10 mouse cellular contexts compared by ENCODE assay signal in genomic region chr11:83461462-83462027, GRCm38 (mm10). TPM values are rescaled to one million over a fixed set of nuclear protein-coding genes. Genes with fewer than 3 reads are reported as not detected.
DNase-seq lines count a peak whose midpoint lies in the region; ATAC-seq lines count a peak whose summit lies in the region.
"Had no signal": no experiment of that assay in that cellular context is flagged by ENCODE, and none has a peak within 500 bp of the region (broad histone marks: within the 10 kb centered on the region; RNA-seq: fewer than 3 reads in every experiment).

No protein-coding gene starts in this region.

- peaks cover 38% of the 10 kb centered on the region for H3K27me3 ChIP-seq in kidney, embryonic 15.5 days
- peaks cover 40% of the 10 kb centered on the region for H3K27me3 ChIP-seq in embryonic facial prominence, embryonic 13.5 days
- H3K27me3 ChIP-seq in midbrain, embryonic 13.5 days = peaks cover 64% of the 10 kb centered on the region
- H3K27me3 ChIP-seq: Patski had no signal

- no peak overlapping the region for H3K27ac ChIP-seq in kidney, embryonic 15.5 days
- 0 out of 2 replicates have a peak overlapping the region, but pooled peaks have one; percentile 9 for H3K27ac ChIP-seq in brown adipose tissue, adult 24 weeks (replicated peaks; ENCODE audit: low read depth, low read length)
- H3K27ac ChIP-seq in embryonic facial prominence, embryonic 13.5 days = no peak overlapping the region
- no peak overlapping the region for H3K27ac ChIP-seq in midbrain, embryonic 13.5 days

- H3K9ac ChIP-seq in kidney, embryonic 15.5 days = no peak overlapping the region
- no peak overlapping the region for H3K9ac ChIP-seq in embryonic facial prominence, embryonic 13.5 days
- H3K9ac ChIP-seq in midbrain, embryonic 13.5 days (replicated peaks) = no peak overlapping the region

- 0 out of 2 replicates have a peak overlapping the region, but pooled peaks have one; percentile 96 for H3K4me2 ChIP-seq in kidney, embryonic 15.5 days
- peak overlapping the region; percentile 96 for H3K4me2 ChIP-seq in embryonic facial prominence, embryonic 13.5 days
- no peak overlapping the region; the same call in 1 of the 2 replicates for H3K4me2 ChIP-seq in midbrain, embryonic 13.5 days (replicated peaks)

- H3K9me3 ChIP-seq in kidney, embryonic 15.5 days (replicated peaks) = no peaks in the 10 kb centered on the region
- no peaks in the 10 kb centered on the region for H3K9me3 ChIP-seq in embryonic facial prominence, embryonic 13.5 days
- no peaks in the 10 kb centered on the region for H3K9me3 ChIP-seq in midbrain, embryonic 13.5 days
- H3K9me3 ChIP-seq: megakaryocyte, embryonic 14.5 days had no signal

- ATAC-seq in kidney, embryonic 15.5 days (replicated peaks; ENCODE audit: low FRiP score) = no peak
- ATAC-seq in embryonic facial prominence, embryonic 13.5 days (ENCODE audit: insufficient number of reproducible peaks, insufficient read depth, low FRiP score, low TSS enrichment, low read depth) = no peak
- no peak for ATAC-seq in midbrain, embryonic 13.5 days

- DNase-seq in kidney, postnatal 4 days = no peak
- DNase-seq in adrenal gland, postnatal 25 days = no peak
- DNase-seq in urinary bladder, adult 18-20 months (ENCODE audit: low spot score in 2 of 2) = no peak
- DNase-seq: gastrocnemius, postnatal 36 days had no signal

- WGBS in kidney, embryonic 15.5 days = 76% methylated on average over 10 of the region's 10 CpGs
- 52% methylated on average over 10 of the region's 10 CpGs for WGBS in embryonic facial prominence, embryonic 13.5 days
- 51% methylated on average over 10 of the region's 10 CpGs for WGBS in midbrain, embryonic 13.5 days

- H3K4me1 ChIP-seq in kidney, embryonic 15.5 days = peaks cover 29% of the 10 kb centered on the region
- peaks cover 29% of the 10 kb centered on the region for H3K4me1 ChIP-seq in brown adipose tissue, adult 24 weeks (ENCODE audit: control insufficient read depth, insufficient read depth, insufficient read length, low read length)
- H3K4me1 ChIP-seq in embryonic facial prominence, embryonic 13.5 days = peaks cover 38% of the 10 kb centered on the region
- peaks cover 32% of the 10 kb centered on the region for H3K4me1 ChIP-seq in midbrain, embryonic 13.5 days (replicated peaks)

- no peaks in the 10 kb centered on the region for H3K36me3 ChIP-seq in kidney, embryonic 15.5 days
- H3K36me3 ChIP-seq in embryonic facial prominence, embryonic 13.5 days = no peaks in the 10 kb centered on the region
- H3K36me3 ChIP-seq in midbrain, embryonic 13.5 days = no peaks in the 10 kb centered on the region

- H3K4me3 ChIP-seq in kidney, embryonic 15.5 days (replicated peaks) = no peak overlapping the region
- peak overlapping the region; percentile 81 for H3K4me3 ChIP-seq in brown adipose tissue, adult 24 weeks (ENCODE audit: insufficient read depth, low read depth, low read length)
- H3K4me3 ChIP-seq in embryonic facial prominence, embryonic 13.5 days = 0 out of 2 replicates have a peak overlapping the region, but pooled peaks have one; percentile 61
- 0 out of 2 replicates have a peak overlapping the region, but pooled peaks have one; percentile 60 for H3K4me3 ChIP-seq in midbrain, embryonic 13.5 days (replicated peaks)

RNA-seq across cellular contexts. Expression of gene Mmp28, which starts 1.3 kb away (rescaled TPM):
- polyA plus RNA-seq in kidney, embryonic 15.5 days (2015; fragmentation: Nextera tagmentation; extraction: Ambion mirVana) = 1.3 and 1.4 TPM in 2 replicates
- polyA plus RNA-seq in brown adipose tissue, adult 24 weeks (2012; ENCODE audit: insufficient read depth, insufficient read length, missing spikeins) = 5.4 and 6.6 TPM in 2 replicates
- 2.6 and 2.9 TPM in 2 replicates for polyA plus RNA-seq in embryonic facial prominence, embryonic 13.5 days (2015; fragmentation: Nextera tagmentation; extraction: Ambion mirVana)
- polyA plus RNA-seq in midbrain, embryonic 13.5 days (2015; fragmentation: Nextera tagmentation; extraction: Ambion mirVana) = 2.5 and 3.6 TPM in 2 replicates
- 6.7 and 8.0 TPM in 2 replicates for total RNA-seq in adrenal gland, postnatal 25 days (2021)

RNA-seq across cellular contexts. Expression of gene Taf15, which starts 11.3 kb away (rescaled TPM):
- polyA plus RNA-seq in kidney, embryonic 15.5 days (2015; fragmentation: Nextera tagmentation; extraction: Ambion mirVana) = 13.6 and 17.1 TPM in 2 replicates
- polyA plus RNA-seq in brown adipose tissue, adult 24 weeks (2012; ENCODE audit: insufficient read depth, insufficient read length, missing spikeins) = 29.8 and 35.5 TPM in 2 replicates
- 17.9 and 21.9 TPM in 2 replicates for polyA plus RNA-seq in embryonic facial prominence, embryonic 13.5 days (2015; fragmentation: Nextera tagmentation; extraction: Ambion mirVana)
- 17.6 and 19.9 TPM in 2 replicates for polyA plus RNA-seq in midbrain, embryonic 13.5 days (2015; fragmentation: Nextera tagmentation; extraction: Ambion mirVana)
- 72.8 and 73.5 TPM in 2 replicates for total RNA-seq in adrenal gland, postnatal 25 days (2021)

RNA-seq across cellular contexts. Expression of gene 1700020L24Rik, which starts 24.1 kb away (rescaled TPM):
- 0.35 TPM in 1 of 2 replicates, not detected in the other for polyA plus RNA-seq in kidney, embryonic 15.5 days (2015; fragmentation: Nextera tagmentation; extraction: Ambion mirVana)
- polyA plus RNA-seq in brown adipose tissue, adult 24 weeks (2012; ENCODE audit: insufficient read depth, insufficient read length, missing spikeins) = 2.9 TPM in 1 of 2 replicates, not detected in the other
- 0.32 and 0.76 TPM in 2 replicates for polyA plus RNA-seq in embryonic facial prominence, embryonic 13.5 days (2015; fragmentation: Nextera tagmentation; extraction: Ambion mirVana)
- not detected in 2 replicates for polyA plus RNA-seq in midbrain, embryonic 13.5 days (2015; fragmentation: Nextera tagmentation; extraction: Ambion mirVana)
- 0.43 TPM in 1 of 2 replicates, not detected in the other for total RNA-seq in adrenal gland, postnatal 25 days (2021)
- total RNA-seq: gastrocnemius, postnatal 36 days had no signal

RNA-seq across cellular contexts. Expression of gene Gas2l2, which starts 32.3 kb away (rescaled TPM):
- polyA plus RNA-seq in kidney, embryonic 15.5 days (2015; fragmentation: Nextera tagmentation; extraction: Ambion mirVana) = not detected in 2 replicates
- polyA plus RNA-seq in brown adipose tissue, adult 24 weeks (2012; ENCODE audit: insufficient read depth, insufficient read length, missing spikeins) = not detected in 2 replicates
- polyA plus RNA-seq in embryonic facial prominence, embryonic 13.5 days (2015; fragmentation: Nextera tagmentation; extraction: Ambion mirVana) = 0.07 TPM in 1 of 2 replicates, not detected in the other
- polyA plus RNA-seq in midbrain, embryonic 13.5 days (2015; fragmentation: Nextera tagmentation; extraction: Ambion mirVana) = 0.17 and 0.23 TPM in 2 replicates
- total RNA-seq in adrenal gland, postnatal 25 days (2021) = not detected in 2 replicates
- total RNA-seq: gastrocnemius, postnatal 36 days had no signal
- polyA plus RNA-seq: Patski had no signal

RNA-seq across cellular contexts. Expression of gene Rasl10b, which starts 52.6 kb away (rescaled TPM):
- 1.0 and 1.6 TPM in 2 replicates for polyA plus RNA-seq in kidney, embryonic 15.5 days (2015; fragmentation: Nextera tagmentation; extraction: Ambion mirVana)
- polyA plus RNA-seq in brown adipose tissue, adult 24 weeks (2012; ENCODE audit: insufficient read depth, insufficient read length, missing spikeins) = not detected in 2 replicates
- polyA plus RNA-seq in embryonic facial prominence, embryonic 13.5 days (2015; fragmentation: Nextera tagmentation; extraction: Ambion mirVana) = 3.5 and 3.9 TPM in 2 replicates
- 12.0 and 21.1 TPM in 2 replicates for polyA plus RNA-seq in midbrain, embryonic 13.5 days (2015; fragmentation: Nextera tagmentation; extraction: Ambion mirVana)
- total RNA-seq in adrenal gland, postnatal 25 days (2021) = 9.8 and 12.7 TPM in 2 replicates
